Mouse (Mus musculus) lung, adult 2 months (tissue): ENCODE results near the gene Esp8. TPM values are rescaled to one million over a fixed set of nuclear protein-coding genes. Genes with fewer than 3 reads are reported as not detected.
"Not testable (repeated sequence)": the region's sequence is repeated elsewhere in the genome, so short reads cannot be mapped to it uniquely, and the experiment has no call there.

Experiments
- DNase-seq: peaks from one replicate; pipeline ENCODE4 v3.0.0; 2022
- H3K4me1 ChIP-seq: fragments of 200-500 bp; 2 replicates; pipeline ENCODE4 v1.6.1; 2011; ENCODE audit warnings: low read length; ENCODE audit not compliant: control insufficient read depth, insufficient read depth
- H3K4me3 ChIP-seq: fragments of 200-500 bp; replicated peaks from 2 replicates; pipeline ENCODE3; 2011; ENCODE audit warnings: low read depth, mild to moderate bottlenecking, control low read depth, low read length; ENCODE audit errors: extremely low read depth
- CTCF ChIP-seq: fragments of 200-500 bp; IDR thresholded peaks from 2 replicates; pipeline ENCODE4 v1.5.1; 2011; ENCODE audit warnings: mild to moderate bottlenecking, low read length, control low read depth; ENCODE audit not compliant: insufficient read depth
- POLR2A ChIP-seq: fragments of 200-500 bp; IDR thresholded peaks from 2 replicates; pipeline ENCODE4 v1.6.1; 2011; ENCODE audit warnings: low read depth, mild to moderate bottlenecking, control low read depth, low read length, borderline replicate concordance; ENCODE audit errors: extremely low read depth
- WGBS: fragments of 180-500 bp; shearing (Covaris S2); methylation state at CpG from one replicate; pipeline ENCODE4 v1.1.7; 2018; 5-methylcytosine and 5-hydroxymethylcytosine counted together
- polyA plus RNA-seq: library from polyadenylated mRNA; depleted of rRNA; stranded (reverse); fragments of >200 nt; gene quantifications from 2 replicates; pipeline ENCODE4 v1.2.3, GENCODE M21; 2012; rRNA removed

The Esp8 gene
- not detected in 2 replicates for polyA plus RNA-seq

- no peak within 1 kb of the TSS for H3K4me3 ChIP-seq
- no peaks in the 10 kb centered on the region for H3K4me1 ChIP-seq
- WGBS: 49% methylated on average over 3 of the region's 3 CpGs
- no peak for DNase-seq
- TF ChIP-seq POLR2A: no peak
- TF ChIP-seq CTCF: no peak
These were observed at the start of gene Esp8 for GRCm38 (mm10) chr17:40519818-40520217. Gene Esp8 (plus strand): TSS chr17:40520022.

- H3K4me3 ChIP-seq, DNase-seq, H3K4me1 ChIP-seq: not testable (repeated sequence)
- WGBS: 77% methylated on average over 10 of the region's 10 CpGs
These were observed 36.3 kb upstream of the Esp8 start for GRCm38 (mm10) chr17:40483566-40483965.

GRCm38 (mm10) chr17:40495468-40496185, 24.2 kb upstream of the Esp8 start:
- WGBS: 80% methylated on average over 4 of the region's 4 CpGs
- not testable (repeated sequence) for DNase-seq, H3K4me3 ChIP-seq, H3K4me1 ChIP-seq

- Histone ChIP-seq H3K4me3 (no peak overlapping the region), H3K4me1 (no peaks in the 10 kb centered on the region)
- no peak for TF ChIP-seq CTCF
- TF ChIP-seq POLR2A: no peak
- WGBS: 55% methylated on average over 3 of the region's 3 CpGs
- no peak for DNase-seq
These were observed 10.0 kb downstream of the Esp8 start for GRCm38 (mm10) chr17:40529813-40530212.

GRCm38 (mm10) chr17:40531147-40531546, 11.3 kb downstream of the Esp8 start:
- whole genome bisulfite sequencing: 77% methylated on average over 1 of the region's 1 CpGs
- H3K4me1 ChIP-seq: no peaks in the 10 kb centered on the region
- H3K4me3 ChIP-seq: no peak overlapping the region
- DNase-seq: no peak
- no peak for TF ChIP-seq POLR2A
- no peak for TF ChIP-seq CTCF

- DNase-seq, H3K4me1 ChIP-seq, H3K4me3 ChIP-seq: not testable (repeated sequence)
- WGBS: 26% methylated on average over 5 of the region's 5 CpGs
These were observed 27.2 kb downstream of the Esp8 start for GRCm38 (mm10) chr17:40547005-40547404.

- no peaks in the 10 kb centered on the region for H3K4me1 ChIP-seq
- no peak for TF ChIP-seq CTCF
- DNase-seq: no peak
- H3K4me3 ChIP-seq: no peak overlapping the region
- 72% methylated on average over 1 of the region's 1 CpGs for WGBS
These were observed 33.6 kb downstream of the Esp8 start for GRCm38 (mm10) chr17:40553470-40553869.

- TF ChIP-seq CTCF: no peak
- TF ChIP-seq POLR2A: no peak
- Histone ChIP-seq H3K4me1 (no peaks in the 10 kb centered on the region), H3K4me3 (no peak within 1 kb of the TSS)
- WGBS: 75% methylated on average over 5 of the region's 5 CpGs
- no peak for DNase-seq
These were observed 41.4 kb downstream of the Esp8 start, which contains the start of gene Esp6 for GRCm38 (mm10) chr17:40561207-40561606. Gene Esp6 (plus strand): TSS chr17:40561507.

Other genes with a start within 250 kb of the Esp8 start
- gene Crisp1, start 200.8 kb upstream of the Esp8 start, polyA plus RNA-seq: 3.9 TPM in 1 of 2 replicates, not detected in the other
- gene Esp6, start 41.5 kb downstream of the Esp8 start, polyA plus RNA-seq: not detected in 2 replicates
- not detected in 2 replicates for gene Esp4, start 78.6 kb downstream of the Esp8 start, polyA plus RNA-seq
- not detected in 2 replicates for gene Esp3, start 112.1 kb downstream of the Esp8 start, polyA plus RNA-seq
- gene Esp1, start 207.1 kb downstream of the Esp8 start, polyA plus RNA-seq: not detected in 2 replicates